In the genomic region with DNA sequence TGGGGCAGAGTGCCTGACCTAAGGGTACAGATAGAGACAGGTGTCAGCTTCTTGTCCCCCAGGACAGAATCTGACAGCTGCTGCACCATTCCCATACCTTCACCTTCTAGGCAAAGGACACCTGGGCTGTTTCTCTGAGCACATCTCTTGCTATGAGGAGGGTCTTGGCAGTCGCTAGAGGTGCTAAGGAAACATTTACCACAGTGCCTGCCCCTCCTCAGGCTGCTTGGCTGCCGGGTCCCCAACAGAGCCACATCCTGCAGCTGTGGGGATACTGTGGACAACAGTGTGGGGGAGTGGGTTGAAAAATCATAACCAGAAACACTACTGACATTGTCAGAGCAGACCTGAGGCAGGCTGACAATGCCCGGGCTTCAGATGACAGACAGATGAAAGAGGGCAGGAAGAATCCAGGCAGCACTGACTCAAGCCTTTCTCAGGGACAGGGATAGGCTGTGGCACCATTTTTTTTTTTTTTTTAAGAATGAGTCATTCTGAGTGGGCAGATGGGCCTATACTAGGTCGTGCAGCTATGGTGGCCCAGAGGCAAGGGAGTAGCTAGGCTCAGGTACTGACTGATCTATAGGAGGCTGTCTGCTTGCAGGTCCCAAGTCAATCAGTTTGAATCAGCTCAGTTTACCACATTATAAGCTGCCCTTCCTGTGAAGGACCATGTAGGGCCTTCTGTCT, we compare ENCODE assay signal across 14 mouse cellular contexts.
DNase-seq lines count a peak whose midpoint lies in the region; ATAC-seq lines count a peak whose summit lies in the region.
"Had no signal": no experiment of that assay in that cellular context is flagged by ENCODE, and none has a peak within 500 bp of the region (broad histone marks: within the 10 kb centered on the region; RNA-seq: fewer than 3 reads in every experiment).

No protein-coding gene starts in this region.

- peaks cover 55% of the 10 kb centered on the region for H3K27me3 ChIP-seq in neural tube, embryonic 13.5 days
- H3K27me3 ChIP-seq in forebrain, embryonic 11.5 days (ENCODE audit: control insufficient read depth, insufficient read depth, low read length) = peaks cover 14% of the 10 kb centered on the region
- H3K27me3 ChIP-seq in hindbrain, embryonic 15.5 days = peaks cover 33% of the 10 kb centered on the region
- H3K27me3 ChIP-seq in neural tube, embryonic 14.5 days (ENCODE audit: control insufficient read depth, insufficient read depth, low read length) = peaks cover 9% of the 10 kb centered on the region; the same call in 1 of the 2 replicates

- no peak overlapping the region for H3K4me3 ChIP-seq in neural tube, embryonic 13.5 days
- no peak overlapping the region for H3K4me3 ChIP-seq in forebrain, embryonic 11.5 days (ENCODE audit: low read depth, low read length)
- H3K4me3 ChIP-seq in hindbrain, embryonic 15.5 days = no peak overlapping the region
- no peak overlapping the region for H3K4me3 ChIP-seq in neural tube, embryonic 14.5 days (ENCODE audit: low read depth, low read length)
- H3K4me3 ChIP-seq: heart, embryonic 15.5 days; intestine, embryonic 15.5 days; left cerebral cortex, adult 2 months; stomach, embryonic 15.5 days had no signal

- 0 out of 2 replicates have a peak overlapping the region, but pooled peaks have one; percentile 13 for H3K4me2 ChIP-seq in neural tube, embryonic 13.5 days
- H3K4me2 ChIP-seq in forebrain, embryonic 11.5 days (ENCODE audit: low read depth, low read length, severe bottlenecking) = peak overlapping the region; percentile 15; the same call in 1 of the 2 replicates
- H3K4me2 ChIP-seq in hindbrain, embryonic 15.5 days = 0 out of 2 replicates have a peak overlapping the region, but pooled peaks have one; percentile 37
- H3K4me2 ChIP-seq in neural tube, embryonic 14.5 days (ENCODE audit: low read depth, low read length) = no peak overlapping the region
- H3K4me2 ChIP-seq: heart, embryonic 15.5 days; intestine, embryonic 15.5 days; stomach, embryonic 15.5 days had no signal

- H3K9ac ChIP-seq in neural tube, embryonic 13.5 days = no peak overlapping the region
- H3K9ac ChIP-seq in forebrain, embryonic 11.5 days (ENCODE audit: low read length) = 0 out of 2 replicates have a peak overlapping the region, but pooled peaks have one; percentile 35
- H3K9ac ChIP-seq in hindbrain, embryonic 15.5 days = no peak overlapping the region
- H3K9ac ChIP-seq in neural tube, embryonic 14.5 days (replicated peaks; ENCODE audit: low read depth, low read length) = no peak overlapping the region
- H3K9ac ChIP-seq: heart, embryonic 15.5 days; intestine, embryonic 15.5 days; stomach, embryonic 15.5 days had no signal

- H3K36me3 ChIP-seq in neural tube, embryonic 13.5 days = no peaks in the 10 kb centered on the region
- H3K36me3 ChIP-seq in forebrain, embryonic 11.5 days (ENCODE audit: control insufficient read depth, insufficient read depth, low read length) = no peaks in the 10 kb centered on the region
- no peaks in the 10 kb centered on the region for H3K36me3 ChIP-seq in hindbrain, embryonic 15.5 days
- no peaks in the 10 kb centered on the region for H3K36me3 ChIP-seq in neural tube, embryonic 14.5 days (ENCODE audit: control insufficient read depth, insufficient read depth, low read length)
- H3K36me3 ChIP-seq: heart, embryonic 15.5 days; intestine, embryonic 15.5 days; stomach, embryonic 15.5 days had no signal

- H3K9me3 ChIP-seq in neural tube, embryonic 13.5 days = no peaks in the 10 kb centered on the region
- 0 out of 2 replicates have a peak, but pooled peaks cover 3% of the 10 kb centered on the region for H3K9me3 ChIP-seq in forebrain, embryonic 11.5 days (ENCODE audit: control insufficient read depth, low read length)
- no peaks in the 10 kb centered on the region for H3K9me3 ChIP-seq in hindbrain, embryonic 15.5 days
- no peaks in the 10 kb centered on the region for H3K9me3 ChIP-seq in neural tube, embryonic 14.5 days (ENCODE audit: control insufficient read depth, low read length)
- H3K9me3 ChIP-seq: heart, embryonic 15.5 days; intestine, embryonic 15.5 days; stomach, embryonic 15.5 days had no signal

- DNase-seq in neural tube, embryonic 10.5 days (ENCODE audit: extremely low spot score, low spot score) = no peak
- DNase-seq in forebrain, embryonic 11.5 days (ENCODE audit: low spot score) = peak; percentile 52
- no peak for DNase-seq in layer of hippocampus, postnatal 25 days (ENCODE audit: extremely low spot score in 1 of 2, low spot score in 1 of 2)
- DNase-seq in adipocyte (ENCODE audit: low spot score) = no peak
- DNase-seq: gastrocnemius, postnatal 10 days; kidney, postnatal 14 days had no signal

- ATAC-seq in neural tube, embryonic 13.5 days (ENCODE audit: low read depth) = 0 out of 2 replicates have a peak, but pooled peaks have one; percentile 34
- ATAC-seq in forebrain, embryonic 11.5 days (replicated peaks; ENCODE audit: low FRiP score) = peak; percentile 28
- peak; percentile 57 for ATAC-seq in hindbrain, embryonic 15.5 days (ENCODE audit: low FRiP score, low read depth)
- peak; percentile 36; the same call in 1 of the 2 replicates for ATAC-seq in neural tube, embryonic 14.5 days (ENCODE audit: low read depth)
- no peak for ATAC-seq in activated CD4-positive, CD25-positive, alpha-beta regulatory T cell, adult 4 months
- ATAC-seq: intestine, embryonic 15.5 days had no signal

- H3K4me1 ChIP-seq in neural tube, embryonic 13.5 days (replicated peaks) = peaks cover 31% of the 10 kb centered on the region
- peaks cover 19% of the 10 kb centered on the region for H3K4me1 ChIP-seq in forebrain, embryonic 11.5 days (replicated peaks; ENCODE audit: control insufficient read depth, insufficient read depth, low read length)
- peaks cover 28% of the 10 kb centered on the region for H3K4me1 ChIP-seq in hindbrain, embryonic 15.5 days (replicated peaks)
- peaks cover 24% of the 10 kb centered on the region for H3K4me1 ChIP-seq in neural tube, embryonic 14.5 days (ENCODE audit: control insufficient read depth, insufficient read depth, low read length)
- H3K4me1 ChIP-seq: heart, embryonic 15.5 days; intestine, embryonic 15.5 days; stomach, embryonic 15.5 days had no signal

- H3K27ac ChIP-seq in neural tube, embryonic 13.5 days (replicated peaks) = no peak overlapping the region; the same call in 1 of the 2 replicates
- H3K27ac ChIP-seq in forebrain, embryonic 11.5 days (ENCODE audit: low read depth, low read length) = peak overlapping the region; percentile 81
- H3K27ac ChIP-seq in hindbrain, embryonic 15.5 days (replicated peaks) = peak overlapping the region; percentile 59
- no peak overlapping the region; the same call in 1 of the 2 replicates for H3K27ac ChIP-seq in neural tube, embryonic 14.5 days (ENCODE audit: low read depth, low read length)
- H3K27ac ChIP-seq: heart, embryonic 15.5 days; intestine, embryonic 15.5 days; left cerebral cortex, adult 2 months; stomach, embryonic 15.5 days had no signal

- 19% methylated on average over 4 of the region's 4 CpGs for WGBS in neural tube, embryonic 13.5 days
- WGBS in forebrain, embryonic 11.5 days = 22% methylated on average over 4 of the region's 4 CpGs
- WGBS in hindbrain, embryonic 15.5 days = 14% methylated on average over 4 of the region's 4 CpGs
- WGBS in neural tube, embryonic 14.5 days = 27% methylated on average over 4 of the region's 4 CpGs

Comparison
In these comparisons a context has a peak if more than half of its experiments do, and no peak if none do; other contexts are left out.
1. H3K27ac ChIP-seq: peak in forebrain, embryonic 11.5 days (single experiment) and hindbrain, embryonic 15.5 days (single experiment); none in neural tube, embryonic 13.5 days (single experiment) and neural tube, embryonic 14.5 days (single experiment).